Mouse (Mus musculus): ENCODE measurements around the gene Emc7. TPM values are rescaled to one million over a fixed set of nuclear protein-coding genes. Genes with fewer than 3 reads are reported as not detected.

The Emc7 gene
- total RNA-seq, 4 experiments from 2014 or later = 33.3 to 36.7 (median 34.6) TPM

Other genes starting within 250 kb of the Emc7 start
- gene Lpcat4, start 215.5 kb upstream of the Emc7 start, total RNA-seq (2022) = 10 to 100 TPM in 1 of 4 experiments, 1 to 10 TPM in 3; 5.1 to 10.7 (median 7.1) TPM
- gene Nutm1, start 195.7 kb upstream of the Emc7 start, total RNA-seq (2022) = under 1 TPM in 1 of 4 experiments, not detected in 3; 0.06 TPM
- 100 to 1,000 TPM in 2 of 4 experiments, 10 to 100 TPM in 2; 77.3 to 151 (median 111) TPM for gene Nop10, start 193.1 kb upstream of the Emc7 start, total RNA-seq (2022)
- 10 to 100 TPM; 41.1 to 56.3 (median 49.1) TPM for gene Slc12a6, start 189.2 kb upstream of the Emc7 start, total RNA-seq (2022)
- 1 to 10 TPM in 1 of 4 experiments, not detected in 3; 1.5 TPM for gene Gm21985, start 188.7 kb upstream of the Emc7 start, total RNA-seq (2022)
- gene Emc4, start 87.0 kb upstream of the Emc7 start, total RNA-seq (2022) = 100 to 1,000 TPM in 2 of 4 experiments, 10 to 100 TPM in 2; 86.5 to 106 (median 95.5) TPM
- 10 to 100 TPM; 10.8 to 13.9 (median 12.1) TPM for gene Katnbl1, start 75.8 kb upstream of the Emc7 start, total RNA-seq (2022)
- gene Chrm5, start 25.8 kb downstream of the Emc7 start, total RNA-seq (2022) = not detected
- 10 to 100 TPM in 3 of 4 experiments, 1 to 10 TPM in 1; 8.8 to 16.3 (median 13.1) TPM for gene Aven, start 38.0 kb downstream of the Emc7 start, total RNA-seq (2022)

All from adrenal gland, adult 8-10 months (tissue).